Mouse (Mus musculus) forebrain, embryonic 16.5 days (tissue): ENCODE measurements around the gene Polr3e. TPM values are rescaled to one million over a fixed set of nuclear protein-coding genes. Genes with fewer than 3 reads are reported as not detected.

Experiments used
- ATAC-seq: fragments of 200-750 bp; cut with Nextera tagmentation; 2 replicates; pipeline ENCODE4 v1.8.0; 2017; ENCODE audit warnings: mild to moderate bottlenecking, moderate library complexity
- H3K27ac ChIP-seq: fragments of 300-500 bp; sonication (generic); 2 replicates; pipeline ENCODE4 v1.5.1; 2014; ENCODE audit warnings: low read length, control low read depth
- H3K27me3 ChIP-seq: fragments of 300-500 bp; sonication (generic); replicated peaks from 2 replicates; pipeline ENCODE4 v1.6.1; 2014; ENCODE audit warnings: low read length; ENCODE audit not compliant: control insufficient read depth, insufficient read depth
- H3K36me3 ChIP-seq: fragments of 300-500 bp; sonication (generic); 2 replicates; pipeline ENCODE4 v1.6.1; 2014; ENCODE audit not compliant: control insufficient read depth, insufficient read depth
- H3K4me1 ChIP-seq: fragments of 300-500 bp; sonication (generic); replicated peaks from 2 replicates; pipeline ENCODE4 v1.6.1; 2014; ENCODE audit warnings: low read length; ENCODE audit not compliant: control insufficient read depth, insufficient read depth
- H3K4me2 ChIP-seq: fragments of 300-500 bp; sonication (generic); 2 replicates; pipeline ENCODE4 v1.6.1; 2014; ENCODE audit warnings: mild to moderate bottlenecking, low read length, control low read depth
- H3K4me3 ChIP-seq: fragments of 300-500 bp; sonication (generic); replicated peaks from 2 replicates; pipeline ENCODE4 v1.5.1; 2014; ENCODE audit warnings: mild to moderate bottlenecking, low read length, control low read depth
- H3K9ac ChIP-seq: fragments of 300-500 bp; sonication (generic); replicated peaks from 2 replicates; pipeline ENCODE4 v1.6.1; 2014; ENCODE audit warnings: low read depth, low read length, control low read depth
- H3K9me3 ChIP-seq: fragments of 300-500 bp; sonication (generic); 2 replicates; pipeline ENCODE4 v1.6.1; 2016; ENCODE audit warnings: low read length; ENCODE audit not compliant: control insufficient read depth
- WGBS: fragments of 180-500 bp; shearing (Covaris S2); extraction: QIAGEN DNeasy Blood & Tissue Kit; methylation state at CpG from one replicate; pipeline ENCODE4 v1.1.7; 2014; 5-methylcytosine and 5-hydroxymethylcytosine counted together
- polyA plus RNA-seq: library from polyadenylated mRNA; unstranded; fragments of >200 nt; fragmentation: Nextera tagmentation; extraction: Ambion mirVana; gene quantifications from 2 replicates; pipeline ENCODE4 v1.2.1, GENCODE M21; 2015

The Polr3e gene
- polyA plus RNA-seq, 1 experiment from 2014 or later: 32.6 TPM

DNA sequence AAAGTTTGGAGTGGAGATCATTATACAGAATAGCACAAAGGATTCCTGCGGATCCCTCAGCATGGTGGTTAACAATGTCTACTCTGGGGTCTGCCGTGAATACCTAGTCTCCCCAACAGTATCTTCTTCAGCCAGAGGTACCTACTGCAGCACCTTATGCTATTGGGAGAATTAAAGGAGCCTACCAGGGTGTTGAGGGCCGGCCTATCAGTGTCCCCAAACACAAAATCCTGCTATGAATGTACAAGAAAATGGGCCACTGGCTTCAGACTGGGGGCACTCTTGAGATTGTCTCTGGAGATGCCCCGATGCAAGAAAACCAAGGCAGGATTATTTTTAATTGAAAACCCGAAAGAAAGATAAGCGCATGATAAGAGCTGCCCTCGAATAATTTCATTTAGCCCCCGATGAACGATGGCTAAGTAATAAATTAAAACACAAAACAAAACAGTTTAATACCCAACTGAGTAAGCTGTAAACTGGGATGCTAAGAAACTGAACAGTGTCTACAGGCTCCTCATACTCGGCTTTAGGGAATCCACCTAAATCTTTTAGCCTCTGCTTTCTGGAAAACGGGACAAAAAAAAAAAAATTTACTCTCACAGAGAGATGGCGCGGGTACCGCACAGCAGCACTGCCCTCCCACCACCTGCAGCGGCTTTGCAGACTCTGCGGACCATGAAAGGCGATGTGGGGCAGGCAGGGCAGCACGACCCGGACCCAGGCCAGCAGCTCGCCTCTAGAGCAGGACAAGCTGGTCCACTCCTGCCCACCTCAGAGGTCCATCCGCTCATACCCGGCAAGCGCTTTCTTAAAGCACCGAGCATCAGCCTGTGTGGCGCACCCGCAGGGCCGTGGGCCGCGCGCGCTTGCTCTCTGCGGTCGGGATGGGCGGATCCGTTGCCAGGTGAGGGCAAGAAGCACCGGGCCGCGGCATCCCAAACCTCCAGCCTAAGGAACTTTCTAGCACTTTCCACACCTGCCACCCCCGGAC is 63.7 kb downstream of the Polr3e start:
- H3K27me3 ChIP-seq: no peaks in the 10 kb centered on the region
- peak overlapping the region; percentile 94 for H3K4me3 ChIP-seq
- WGBS: 3% methylated on average over 39 of the region's 39 CpGs
- peak overlapping the region; percentile 70 for H3K4me2 ChIP-seq
- H3K4me1 ChIP-seq: peaks cover 24% of the 10 kb centered on the region
- no peaks in the 10 kb centered on the region for H3K9me3 ChIP-seq
- H3K36me3 ChIP-seq: no peaks in the 10 kb centered on the region
- H3K27ac ChIP-seq: no peak overlapping the region
- peak; percentile 53 for ATAC-seq
- H3K9ac ChIP-seq: peak overlapping the region; percentile 75

DNA sequence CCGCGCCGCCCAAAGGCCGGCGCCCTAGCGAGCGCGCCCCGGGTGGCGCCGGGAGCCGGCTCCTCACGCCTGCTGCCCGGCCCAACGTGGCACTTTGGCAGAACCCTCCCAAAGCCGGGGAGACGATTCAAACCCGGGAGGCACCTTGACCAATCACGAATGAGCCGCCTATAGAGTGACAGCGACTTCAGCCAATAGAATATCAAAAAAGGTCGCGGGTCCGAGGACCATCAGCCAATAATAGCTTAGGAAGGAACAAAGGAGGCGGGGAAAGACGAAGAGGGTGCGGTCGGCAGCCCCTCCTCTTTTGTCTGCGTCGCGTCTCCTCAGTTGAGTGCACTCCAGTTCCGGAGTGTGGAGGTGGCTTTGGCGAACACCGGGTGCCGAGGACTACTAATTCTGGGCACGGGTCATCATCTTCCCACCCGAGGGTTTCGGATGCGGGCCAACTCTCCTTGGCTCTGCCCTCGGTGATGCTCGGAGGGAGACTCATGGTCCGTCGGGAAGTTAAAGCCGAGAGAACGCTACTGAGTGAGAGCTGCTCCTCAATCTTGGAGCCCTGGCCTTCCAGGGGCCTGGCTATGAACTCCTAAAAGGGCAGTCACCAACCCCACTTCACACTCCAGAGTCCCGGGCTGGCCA is 64.8 kb downstream of the Polr3e start, which contains the start of the genes Cdr2 and Mfsd13b:
Gene Cdr2, minus strand, starts transcription at position 113 of the 642 bp plus-strand sequence.
Gene Mfsd13b, plus strand, starts transcription at position 310 of the 642 bp plus-strand sequence.
- Histone ChIP-seq H3K36me3 (no peaks in the 10 kb centered on the region), H3K9ac (peak within 1 kb of the TSS; percentile 75), H3K4me3 (peak within 1 kb of the TSS; percentile 94), H3K27ac (no peak within 1 kb of the TSS), H3K27me3 (no peaks in the 10 kb centered on the region), H3K4me1 (peaks cover 19% of the 10 kb centered on the region), H3K9me3 (no peaks in the 10 kb centered on the region), H3K4me2 (peak within 1 kb of the TSS; percentile 74)
- peak; percentile 98 for ATAC-seq
- WGBS: under 1% methylated on average over 46 of the region's 46 CpGs

DNA sequence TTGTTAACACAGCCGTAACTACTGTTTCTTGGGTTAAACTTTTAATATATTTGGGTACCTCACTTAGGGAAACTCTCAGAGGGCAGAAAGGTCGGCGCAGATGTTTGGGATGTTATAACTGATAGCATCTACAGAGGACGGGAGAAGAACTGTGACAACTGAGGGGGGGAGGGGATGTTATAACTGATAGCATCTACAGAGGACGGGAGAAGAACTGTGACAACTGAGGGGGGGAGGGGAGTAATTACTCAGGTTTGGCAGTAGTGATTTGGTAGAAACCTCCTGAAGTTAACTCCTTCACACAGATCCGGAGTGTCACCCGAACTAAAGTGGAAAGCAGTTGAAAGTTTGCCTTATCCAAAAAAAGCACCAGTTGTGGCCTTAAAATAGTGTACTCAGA is 65.4 kb downstream of the Polr3e start:
- H3K4me2 ChIP-seq: peak overlapping the region; percentile 74
- WGBS: 12% methylated on average over 7 of the region's 7 CpGs
- H3K27me3 ChIP-seq: no peaks in the 10 kb centered on the region
- no peak overlapping the region for H3K27ac ChIP-seq
- H3K4me1 ChIP-seq: peaks cover 16% of the 10 kb centered on the region
- H3K36me3 ChIP-seq: no peaks in the 10 kb centered on the region
- H3K4me3 ChIP-seq: peak overlapping the region; percentile 94
- peak overlapping the region; percentile 66 for H3K9ac ChIP-seq
- H3K9me3 ChIP-seq: no peaks in the 10 kb centered on the region
- ATAC-seq: no peak

DNA sequence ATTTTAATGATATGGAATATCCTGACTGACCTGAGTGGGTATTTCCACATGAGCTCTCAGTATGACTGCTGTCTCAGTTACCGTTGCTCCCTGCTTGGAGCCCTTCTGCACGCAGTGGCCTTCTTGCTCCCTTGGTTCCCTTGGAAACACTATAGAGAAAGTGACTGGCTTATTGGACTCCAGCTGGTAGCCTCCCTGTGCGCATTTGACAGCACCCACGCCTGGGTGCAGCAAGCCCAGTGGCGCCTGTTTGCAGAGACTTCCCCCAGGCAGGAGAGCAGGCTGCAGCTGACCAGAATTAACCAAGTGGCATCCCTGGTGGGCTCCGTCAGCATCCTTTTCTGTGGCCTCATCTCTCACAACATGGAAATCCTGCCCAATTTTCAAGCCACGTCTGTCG is 73.6 kb downstream of the Polr3e start:
- no peak overlapping the region for H3K4me3 ChIP-seq
- no peaks in the 10 kb centered on the region for H3K4me1 ChIP-seq
- WGBS: 72% methylated on average over 8 of the region's 8 CpGs
- ATAC-seq: no peak
- no peaks in the 10 kb centered on the region for H3K9me3 ChIP-seq
- no peaks in the 10 kb centered on the region for H3K36me3 ChIP-seq
- H3K9ac ChIP-seq: no peak overlapping the region
- no peaks in the 10 kb centered on the region for H3K27me3 ChIP-seq
- no peak overlapping the region for H3K27ac ChIP-seq
- no peak overlapping the region for H3K4me2 ChIP-seq

Other genes starting within 250 kb of the Polr3e start
- gene Pdzd9, start 247.4 kb upstream of the Polr3e start, polyA plus RNA-seq: 0.24 and 0.35 TPM in 2 replicates
- gene Mosmo, start 240.1 kb upstream of the Polr3e start, polyA plus RNA-seq: 13.2 and 13.5 TPM in 2 replicates
- gene Vwa3a, start 178.4 kb upstream of the Polr3e start, polyA plus RNA-seq: 0.91 and 2.0 TPM in 2 replicates
- not detected in 2 replicates for gene Gm5737, start 105.4 kb upstream of the Polr3e start, polyA plus RNA-seq
- 38.9 and 40.3 TPM in 2 replicates for gene Eef2k, start 74.9 kb upstream of the Polr3e start, polyA plus RNA-seq
- 8.8 and 9.0 TPM in 2 replicates for gene Cdr2, start 64.6 kb downstream of the Polr3e start, polyA plus RNA-seq
- 0.17 TPM in 1 of 2 replicates, not detected in the other for gene Mfsd13b, start 64.8 kb downstream of the Polr3e start, polyA plus RNA-seq
- gene Mettl9, start 116.7 kb downstream of the Polr3e start, polyA plus RNA-seq: 207 and 229 TPM in 2 replicates
- gene Igsf6, start 156.8 kb downstream of the Polr3e start, polyA plus RNA-seq: 0.77 and 1.0 TPM in 2 replicates
- not detected in 2 replicates for gene Otoa, start 163.9 kb downstream of the Polr3e start, polyA plus RNA-seq